Mouse (Mus musculus) MEL (cell line): ENCODE data around the gene Cox7a1. TPM values are rescaled to one million over a fixed set of nuclear protein-coding genes. Genes with fewer than 3 reads are reported as not detected.
A peak's percentile ranks its signal among the peaks of the same experiment; 100 is the strongest.

Experiments used
- DNase-seq: peaks from one replicate; pipeline ENCODE4 v3.0.0; 2011; ENCODE audit warnings: low read depth, low spot score
- H3K27ac ChIP-seq: 2 replicates; pipeline ENCODE4 v1.5.1; 2012; ENCODE audit warnings: low read depth, mild to moderate bottlenecking, control low read depth, low read length, moderate library complexity; ENCODE audit not compliant: control insufficient read depth
- H3K27me3 ChIP-seq, 2 experiments: fragments of 150-350 bp in 1 of 2; sonication (generic) in 1 of 2; 2 replicates each; pipeline ENCODE4 v1.6.1; 2012; ENCODE audit warnings: low read length in 2 of 2, mild to moderate bottlenecking in 2 of 2, improper control_type of control experiment in 1 of 2, moderate library complexity in 1 of 2; ENCODE audit not compliant: insufficient read depth in 2 of 2, control insufficient read depth in 1 of 2
- H3K36me3 ChIP-seq, 2 experiments: 2 replicates each; pipeline ENCODE4 v1.6.1; 2012 to 2014; ENCODE audit warnings: low read length in 2 of 2, improper control_type of control experiment in 1 of 2, inconsistent platforms in 1 of 2, mild to moderate bottlenecking in 1 of 2; ENCODE audit not compliant: insufficient read depth in 2 of 2, control insufficient read depth in 1 of 2
- H3K4me1 ChIP-seq, 2 experiments: fragments of 150-350 bp in 1 of 2; sonication (generic) in 1 of 2; 2 replicates each; pipeline ENCODE4 v1.6.1; 2012; ENCODE audit warnings: low read length in 2 of 2, improper control_type of control experiment in 1 of 2, mild to moderate bottlenecking in 1 of 2; ENCODE audit not compliant: insufficient read depth in 2 of 2, control insufficient read depth in 1 of 2
- H3K4me3 ChIP-seq, 2 experiments: fragments of 150-350 bp in 1 of 2; sonication (generic) in 1 of 2; 2 replicates each; pipeline ENCODE4 v1.5.1; 2012; ENCODE audit warnings: low read depth in 2 of 2, low read length in 2 of 2, mild to moderate bottlenecking in 2 of 2, moderate library complexity in 2 of 2, control low read depth in 1 of 2, improper control_type of control experiment in 1 of 2; ENCODE audit not compliant: control insufficient read depth in 1 of 2, insufficient read depth in 1 of 2
- H3K79me2 ChIP-seq: 2 replicates; pipeline ENCODE4 v1.6.1; 2012; ENCODE audit warnings: mild to moderate bottlenecking, low read length, moderate library complexity; ENCODE audit not compliant: control insufficient read depth, poor library complexity, insufficient read depth
- H3K9ac ChIP-seq: 2 replicates; pipeline ENCODE4 v1.6.1; 2012; ENCODE audit warnings: low read depth, mild to moderate bottlenecking, control low read depth, low read length, moderate library complexity; ENCODE audit not compliant: control insufficient read depth, poor library complexity, severe bottlenecking
- H3K9me3 ChIP-seq: fragments of 150-350 bp; sonication (generic); replicated peaks from 2 replicates; pipeline ENCODE4 v1.6.1; 2012; ENCODE audit warnings: mild to moderate bottlenecking, low read length, improper control_type of control experiment, moderate library complexity; ENCODE audit not compliant: insufficient read depth
- BHLHE40 ChIP-seq: IDR thresholded peaks from 2 replicates; pipeline ENCODE4 v1.6.1; 2012; ENCODE audit warnings: low read depth, mild to moderate bottlenecking, inconsistent platforms, low read length, improper control_type of control experiment, borderline replicate concordance
- CHD1 ChIP-seq: IDR thresholded peaks from 2 replicates; pipeline ENCODE4 v1.6.1; 2012; ENCODE audit warnings: low read depth, mild to moderate bottlenecking, inconsistent platforms, low read length, improper control_type of control experiment
- CHD2 ChIP-seq: IDR thresholded peaks from 2 replicates; pipeline ENCODE4 v1.6.1; 2011; ENCODE audit warnings: low read length, improper control_type of control experiment
- CTCF ChIP-seq, 3 experiments: IDR thresholded peaks in 2 of 3; conservative IDR thresholded peaks in 1 of 3; 2 replicates each; pipeline ENCODE4 v1.5.1; 2011 to 2012; ENCODE audit warnings: low read length in 3 of 3, low read depth in 2 of 3, mild to moderate bottlenecking in 2 of 3, improper control_type of control experiment in 1 of 3, inconsistent platforms in 1 of 3, mixed read lengths in 1 of 3, moderate library complexity in 1 of 3; ENCODE audit not compliant: control insufficient read depth in 1 of 3, insufficient read depth in 1 of 3, poor library complexity in 1 of 3, severe bottlenecking in 1 of 3
- E2F4 ChIP-seq: IDR thresholded peaks from 2 replicates; pipeline ENCODE4 v1.6.1; 2011; ENCODE audit warnings: low read depth, low read length, improper control_type of control experiment, borderline replicate concordance
- ELF1 ChIP-seq: IDR thresholded peaks from 2 replicates; pipeline ENCODE4 v1.6.1; 2014; ENCODE audit warnings: low read depth, mild to moderate bottlenecking, inconsistent platforms, low read length, improper control_type of control experiment, moderate library complexity
- EP300 ChIP-seq, 2 experiments: IDR thresholded peaks; 2 replicates each; pipeline ENCODE4 v1.6.1; 2011; ENCODE audit warnings: improper control_type of control experiment in 2 of 2, low read length in 2 of 2, low read depth in 1 of 2, mild to moderate bottlenecking in 1 of 2
- ETS1 ChIP-seq: IDR thresholded peaks from 2 replicates; pipeline ENCODE4 v1.6.1; 2012; ENCODE audit warnings: low read depth, mild to moderate bottlenecking, inconsistent platforms, low read length, improper control_type of control experiment, moderate library complexity
- GABPA ChIP-seq: IDR thresholded peaks from 2 replicates; pipeline ENCODE4 v1.6.1; 2012; ENCODE audit warnings: low read depth, mild to moderate bottlenecking, inconsistent platforms, low read length, improper control_type of control experiment, moderate library complexity
- GATA1 ChIP-seq: IDR thresholded peaks from 2 replicates; pipeline ENCODE4 v1.6.1; 2011; ENCODE audit warnings: low read depth, low read length, improper control_type of control experiment
- HCFC1 ChIP-seq: IDR thresholded peaks from 2 replicates; pipeline ENCODE4 v1.6.1; 2012; ENCODE audit warnings: low read depth, mild to moderate bottlenecking, inconsistent platforms, low read length, improper control_type of control experiment, moderate library complexity
- JUND ChIP-seq: IDR thresholded peaks from 2 replicates; pipeline ENCODE4 v1.6.1; 2011; ENCODE audit warnings: low read depth, mild to moderate bottlenecking, improper control_type of control experiment, low read length
- KAT2A ChIP-seq: conservative IDR thresholded peaks from 2 replicates; pipeline ENCODE4 v1.6.1; 2012; ENCODE audit warnings: low read depth, low read length, improper control_type of control experiment, inconsistent platforms
- MAFK ChIP-seq: IDR thresholded peaks from 2 replicates; pipeline ENCODE4 v1.6.1; 2011; ENCODE audit warnings: low read depth, mild to moderate bottlenecking, low read length, improper control_type of control experiment, borderline replicate concordance
- MAX ChIP-seq: IDR thresholded peaks from 2 replicates; pipeline ENCODE4 v1.6.1; 2011; ENCODE audit warnings: low read length, improper control_type of control experiment
- MAZ ChIP-seq: IDR thresholded peaks from 2 replicates; pipeline ENCODE4 v1.6.1; 2012; ENCODE audit warnings: low read depth, mild to moderate bottlenecking, inconsistent platforms, low read length, improper control_type of control experiment
- MEF2A ChIP-seq: IDR thresholded peaks from 2 replicates; pipeline ENCODE4 v1.6.1; 2014; ENCODE audit warnings: low read depth, mild to moderate bottlenecking, inconsistent platforms, low read length, improper control_type of control experiment; ENCODE audit not compliant: poor library complexity, insufficient replicate concordance, severe bottlenecking; ENCODE audit errors: extremely low read depth
- MXI1 ChIP-seq: IDR thresholded peaks from 2 replicates; pipeline ENCODE4 v1.6.1; 2011; ENCODE audit warnings: mild to moderate bottlenecking, low read depth, low read length, improper control_type of control experiment
- MYB ChIP-seq: IDR thresholded peaks from 2 replicates; pipeline ENCODE4 v1.6.1; 2011; ENCODE audit warnings: mild to moderate bottlenecking, low read depth, low read length, improper control_type of control experiment
- MYC ChIP-seq: IDR thresholded peaks from 2 replicates; pipeline ENCODE4 v1.6.1; 2011; ENCODE audit warnings: low read depth, mild to moderate bottlenecking, low read length, improper control_type of control experiment, moderate library complexity
- NRF1 ChIP-seq: IDR thresholded peaks from 2 replicates; pipeline ENCODE4 v1.6.1; 2014; ENCODE audit warnings: low read depth, mild to moderate bottlenecking, inconsistent platforms, low read length, improper control_type of control experiment, moderate library complexity; ENCODE audit not compliant: poor library complexity, insufficient read depth, severe bottlenecking
- POLR2A ChIP-seq, 2 experiments: IDR thresholded peaks; 2 replicates each; pipeline ENCODE4 v1.6.1; 2011 to 2012; ENCODE audit warnings: low read length in 2 of 2, mild to moderate bottlenecking in 2 of 2, control low read depth in 1 of 2, improper control_type of control experiment in 1 of 2, low read depth in 1 of 2, moderate library complexity in 1 of 2; ENCODE audit not compliant: control insufficient read depth in 1 of 2, insufficient read depth in 1 of 2, poor library complexity in 1 of 2
- POLR2AphosphoS2 ChIP-seq: IDR thresholded peaks from 2 replicates; pipeline ENCODE4 v1.6.1; 2011; ENCODE audit warnings: low read length, improper control_type of control experiment
- POLR2AphosphoS5 ChIP-seq: IDR thresholded peaks from 2 replicates; pipeline ENCODE4 v1.6.1; 2012; ENCODE audit warnings: low read depth, borderline replicate concordance, mild to moderate bottlenecking, inconsistent platforms, low read length, moderate library complexity, mixed read lengths
- RAD21 ChIP-seq: IDR thresholded peaks from 2 replicates; pipeline ENCODE4 v1.6.1; 2011; ENCODE audit warnings: mild to moderate bottlenecking, low read depth, low read length, improper control_type of control experiment
- RCOR1 ChIP-seq: IDR thresholded peaks from 2 replicates; pipeline ENCODE4 v1.6.1; 2012; ENCODE audit warnings: low read depth, mild to moderate bottlenecking, inconsistent platforms, low read length, improper control_type of control experiment
- SIN3A ChIP-seq: IDR thresholded peaks from 2 replicates; pipeline ENCODE4 v1.6.1; 2012; ENCODE audit warnings: low read length, improper control_type of control experiment, inconsistent platforms
- SMC3 ChIP-seq: IDR thresholded peaks from 2 replicates; pipeline ENCODE4 v1.6.1; 2011; ENCODE audit warnings: low read depth, low read length, improper control_type of control experiment
- TAL1 ChIP-seq: IDR thresholded peaks from 2 replicates; pipeline ENCODE4 v1.6.1; 2012; ENCODE audit warnings: mild to moderate bottlenecking, inconsistent platforms, low read length, moderate library complexity, mixed read lengths
- TBP ChIP-seq: IDR thresholded peaks from 2 replicates; pipeline ENCODE4 v1.8.0; 2011; ENCODE audit warnings: low read depth, low read length, improper control_type of control experiment
- TCF12 ChIP-seq: IDR thresholded peaks from 2 replicates; pipeline ENCODE4 v1.6.1; 2014; ENCODE audit warnings: low read depth, mild to moderate bottlenecking, inconsistent platforms, low read length, improper control_type of control experiment, moderate library complexity
- UBTF ChIP-seq: IDR thresholded peaks from 2 replicates; pipeline ENCODE4 v1.6.1; 2012; ENCODE audit warnings: low read depth, mild to moderate bottlenecking, inconsistent platforms, low read length, improper control_type of control experiment, moderate library complexity, borderline replicate concordance; ENCODE audit not compliant: insufficient read depth
- USF1 ChIP-seq: IDR thresholded peaks from 2 replicates; pipeline ENCODE4 v1.6.1; 2014; ENCODE audit warnings: low read depth, mild to moderate bottlenecking, inconsistent platforms, low read length, improper control_type of control experiment, moderate library complexity
- USF2 ChIP-seq, 2 experiments: IDR thresholded peaks; 2 replicates each; pipeline ENCODE4 v1.6.1; 2011 to 2012; ENCODE audit warnings: improper control_type of control experiment in 2 of 2, low read length in 2 of 2, borderline replicate concordance in 1 of 2, inconsistent platforms in 1 of 2, low read depth in 1 of 2, mild to moderate bottlenecking in 1 of 2; ENCODE audit not compliant: insufficient read depth in 1 of 2
- ZC3H11A ChIP-seq: IDR thresholded peaks from 2 replicates; pipeline ENCODE4 v1.6.1; 2012; ENCODE audit warnings: low read depth, mild to moderate bottlenecking, inconsistent platforms, low read length, improper control_type of control experiment
- ZKSCAN1 ChIP-seq: IDR thresholded peaks from 2 replicates; pipeline ENCODE4 v1.6.1; 2012; ENCODE audit warnings: low read depth, mild to moderate bottlenecking, inconsistent platforms, low read length, improper control_type of control experiment, moderate library complexity
- ZMIZ1 ChIP-seq: IDR thresholded peaks from 2 replicates; pipeline ENCODE4 v1.6.1; 2012; ENCODE audit warnings: low read depth, mild to moderate bottlenecking, inconsistent platforms, low read length, improper control_type of control experiment, moderate library complexity
- ZNF384 ChIP-seq: IDR thresholded peaks from 2 replicates; pipeline ENCODE4 v1.6.1; 2012; ENCODE audit warnings: low read depth, mild to moderate bottlenecking, inconsistent platforms, low read length, improper control_type of control experiment
- polyA plus RNA-seq, 2 experiments: library from polyadenylated mRNA; stranded (reverse) in 1 of 2; unstranded in 1 of 2; fragments of >175 nt in 1 of 2; fragments of >200 nt in 1 of 2; gene quantifications; 2 replicates each; pipeline versions ENCODE4 v1.2.1 to v1.2.4; 2012; ENCODE audit warnings: low replicate concordance in 2 of 2, low read depth in 1 of 2; ENCODE audit not compliant: insufficient read length in 2 of 2, insufficient read depth in 1 of 2, missing spikeins in 1 of 2
- total RNA-seq: library from RNA; depleted of rRNA; stranded (reverse); fragments of 300-350 nt; gene quantifications from 2 replicates; pipeline ENCODE4 v1.2.3, GENCODE M21; 2012

Gene Cox7a1
- total and polyA plus RNA-seq, 3 experiments = 8.9 to 11.1 TPM; not detected in 1

DNA sequence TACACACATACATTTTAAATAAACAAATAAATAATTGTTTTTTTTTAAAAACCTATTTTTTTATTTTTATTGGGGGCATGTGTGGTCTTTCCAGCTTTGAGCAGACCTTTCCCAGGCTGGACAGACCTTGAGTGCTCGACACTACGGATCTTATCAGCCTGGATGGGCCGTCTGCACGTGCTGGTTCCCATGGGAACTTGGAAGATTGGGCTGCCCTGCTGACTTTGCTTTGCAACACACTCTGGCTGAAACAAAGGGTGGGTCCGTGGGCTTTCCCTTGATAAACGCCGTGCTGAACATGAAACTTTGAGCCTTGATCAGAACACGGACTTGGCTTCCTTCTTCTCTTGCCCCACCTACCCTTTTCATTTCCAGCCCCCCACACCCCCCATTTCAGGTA, 20.4 kb downstream of the Cox7a1 start:
- Histone ChIP-seq H3K27ac (peak overlapping the region; percentile 24; the same call in 1 of the 2 replicates), H3K9me3 (no peaks in the 10 kb centered on the region), H3K79me2 (no peaks in the 10 kb centered on the region), H3K27me3 (peaks cover 0 to 2% of the 10 kb centered on the region in 2 experiments; a peak in 2 of 4 replicates), H3K4me3 (peak overlapping the region; percentile 82 to 90), H3K9ac (peak overlapping the region; percentile 75), H3K4me1 (peaks cover 0 to 4% of the 10 kb centered on the region in 2 experiments; a peak in 1 of 4 replicates), H3K36me3 (peaks cover 0 to 3% of the 10 kb centered on the region in 2 experiments; a peak in 1 of 4 replicates)
- DNase-seq = peak; percentile 63
- TF ChIP-seq KAT2A (no peak), ZC3H11A (no peak), MEF2A (no peak), MYB (no peak), CTCF (IDR thresholded peaks at IDR 0.05 in 2 of 3, conservative IDR thresholded peaks at IDR 0.05 in 1 of 3; ENCODE audit: control insufficient read depth in 1 of 3, insufficient read depth in 1 of 3, low read depth in 2 of 3, low read length in 3 of 3, poor library complexity in 1 of 3, severe bottlenecking in 1 of 3) (no peak), USF2 (IDR thresholded peaks at IDR 0.05; ENCODE audit: borderline replicate concordance in 1 of 2, insufficient read depth in 1 of 2, low read depth in 1 of 2, low read length in 2 of 2) (no peak), MXI1 (peak; percentile 94), USF1 (peak; percentile 66; the same call in 1 of the 2 replicates), MAZ (no peak), TCF12 (no peak), POLR2A (IDR thresholded peaks at IDR 0.05; ENCODE audit: control insufficient read depth in 1 of 2, insufficient read depth in 1 of 2, low read depth in 1 of 2, low read length in 2 of 2, poor library complexity in 1 of 2) (no peak), BHLHE40 (peak; percentile 99), MAFK (no peak), RCOR1 (0 out of 2 replicates have a peak, but pooled peaks have one; percentile 26), GABPA (no peak), TAL1 (no peak), SIN3A (no peak; the same call in 1 of the 2 replicates), POLR2AphosphoS2 (no peak), HCFC1 (no peak), MAX (peak; percentile 76), ZMIZ1 (no peak), TBP (no peak), ZNF384 (no peak), MYC (peak; percentile 76), EP300 (IDR thresholded peaks at IDR 0.05; ENCODE audit: low read depth in 1 of 2, low read length in 2 of 2) (no peak), UBTF (no peak), NRF1 (no peak), CHD1 (no peak), E2F4 (no peak), SMC3 (no peak), ELF1 (no peak), RAD21 (no peak), JUND (no peak), GATA1 (peak; percentile 65; the same call in 1 of the 2 replicates), ETS1 (no peak), ZKSCAN1 (no peak), POLR2AphosphoS5 (no peak), CHD2 (no peak)
